Mouse (Mus musculus) layer of hippocampus, postnatal 10 days (tissue): ENCODE measurements at regions not wholly inside any gene's neighbourhood (a gene's known extent, or its start where the extent isn't known, plus 50 kb on each side); places are given as distances from the start of the nearest gene placed in this dataset.

ENCODE experiments used
- DNase-seq, 2 experiments: peaks; one replicate each; pipeline ENCODE4 v3.0.0; 2021; ENCODE audit warnings: low spot score in 2 of 2

DNA sequence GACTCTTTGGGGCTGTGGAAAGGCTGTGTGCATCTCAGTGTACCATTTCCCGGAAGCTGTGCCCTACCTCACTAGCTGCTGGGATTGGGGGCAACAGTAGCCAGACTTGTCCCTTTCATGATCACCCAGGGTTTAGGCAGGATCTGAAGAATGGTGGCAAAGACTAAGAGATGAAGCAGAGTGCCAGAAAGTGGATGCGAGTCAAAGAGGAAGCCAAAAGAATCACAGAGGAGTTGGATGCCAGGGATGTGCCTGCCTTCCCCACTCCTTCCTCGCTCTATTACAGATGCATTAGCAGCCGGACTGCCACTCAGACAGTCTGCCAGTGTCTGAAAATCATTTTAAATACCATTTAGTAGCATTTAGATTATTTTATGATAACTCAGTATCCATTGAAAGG lies 271.5 kb upstream of the Slc24a2 start:
- no peak for DNase-seq

DNA sequence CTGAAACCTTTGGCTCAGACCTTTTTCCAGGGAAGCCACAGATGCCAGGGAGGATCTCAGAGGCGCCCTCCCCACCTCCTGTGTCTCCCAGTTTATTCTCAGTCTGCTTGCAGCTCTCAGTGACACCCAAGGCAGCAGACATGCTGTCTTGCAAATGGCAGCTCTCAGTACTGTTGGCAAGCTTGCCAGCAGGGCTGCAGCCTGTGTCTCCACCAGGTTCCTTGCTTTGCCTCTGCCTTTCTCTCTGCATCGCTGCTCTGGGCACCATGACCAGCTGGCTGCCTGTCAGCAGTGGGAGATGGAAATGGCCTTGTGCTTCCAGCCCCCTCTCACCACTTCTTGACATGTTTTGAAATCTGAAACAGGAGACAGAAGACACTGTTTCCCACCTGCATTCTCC lies 270.2 kb upstream of the Slc24a2 start:
- peak in 1 of 2 experiments; percentile 13 for DNase-seq

DNA sequence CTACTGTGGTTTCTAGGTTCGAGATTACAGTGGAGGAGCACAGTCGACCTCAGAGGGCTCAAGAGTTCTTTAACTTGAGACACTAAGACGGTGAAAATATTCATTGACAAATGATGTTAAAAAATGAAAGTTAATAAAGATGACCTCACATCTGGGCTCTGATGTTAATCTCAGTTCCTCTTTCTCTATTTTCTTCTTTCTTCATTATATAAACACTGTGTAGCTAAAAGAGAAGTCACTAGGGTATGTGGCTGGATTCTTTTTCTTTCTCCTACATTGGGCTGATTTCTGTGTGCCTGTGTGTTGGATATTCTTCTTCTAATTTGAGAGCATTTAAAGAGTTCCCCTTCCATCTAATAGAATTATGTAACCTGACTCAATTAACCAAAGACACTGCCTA lies 257.5 kb upstream of the Slc24a2 start:
- DNase-seq = no peak

DNA sequence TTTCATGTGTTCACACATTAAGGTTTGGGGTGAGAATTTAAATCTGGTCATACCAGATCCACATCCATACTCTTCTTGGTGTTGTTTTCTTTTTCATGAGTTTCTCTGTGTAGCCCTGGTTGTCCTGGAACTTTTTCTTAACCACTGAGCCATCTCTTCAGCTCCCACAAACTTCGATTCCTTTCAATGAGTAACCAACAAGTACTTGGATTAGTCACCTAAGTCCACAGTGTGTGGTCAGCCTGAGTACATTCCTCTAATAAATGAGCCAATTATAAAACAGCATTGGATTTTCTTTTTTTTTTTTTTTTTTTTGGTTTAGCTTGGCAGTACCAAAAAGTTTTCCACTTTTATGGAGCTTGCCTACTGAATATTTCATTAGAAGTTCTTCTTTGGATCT lies 245.3 kb upstream of the Slc24a2 start:
- DNase-seq = no peak

DNA sequence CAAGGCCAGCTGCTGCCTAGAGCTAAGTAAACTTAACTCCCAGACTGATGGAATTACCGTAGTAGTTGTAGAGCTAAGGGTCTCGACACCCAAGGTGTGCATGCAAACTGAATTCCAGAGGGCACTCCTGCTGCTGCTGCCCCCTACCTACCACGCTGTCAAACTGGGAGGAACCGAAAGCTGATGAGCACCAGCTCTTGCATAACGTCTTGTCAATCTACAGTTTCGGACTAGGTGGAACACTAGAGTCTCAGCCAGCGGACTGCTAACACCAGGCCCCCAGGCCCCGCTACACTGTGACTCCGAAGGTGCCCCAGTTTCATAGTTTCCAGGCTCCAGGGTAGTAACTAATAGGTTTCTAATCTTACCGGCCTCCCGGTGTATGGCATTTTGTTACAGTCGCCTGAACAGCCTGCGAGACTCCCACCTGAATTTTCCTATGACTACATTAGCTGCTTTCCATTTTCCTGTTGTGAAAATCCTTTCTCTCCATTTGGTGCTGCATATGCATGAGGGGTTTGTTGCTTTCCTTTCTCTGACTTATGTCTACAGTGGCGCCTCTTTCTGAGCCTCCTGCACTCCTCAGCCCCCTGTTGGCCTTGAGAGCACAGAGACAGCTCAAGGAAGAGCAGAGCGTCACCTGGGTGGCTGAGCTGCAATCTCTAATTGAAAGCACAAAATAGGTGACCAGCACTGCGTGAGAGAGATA lies 243.2 kb upstream of the Slc24a2 start:
- DNase-seq = peak in 1 of 2 experiments; percentile 8

DNA sequence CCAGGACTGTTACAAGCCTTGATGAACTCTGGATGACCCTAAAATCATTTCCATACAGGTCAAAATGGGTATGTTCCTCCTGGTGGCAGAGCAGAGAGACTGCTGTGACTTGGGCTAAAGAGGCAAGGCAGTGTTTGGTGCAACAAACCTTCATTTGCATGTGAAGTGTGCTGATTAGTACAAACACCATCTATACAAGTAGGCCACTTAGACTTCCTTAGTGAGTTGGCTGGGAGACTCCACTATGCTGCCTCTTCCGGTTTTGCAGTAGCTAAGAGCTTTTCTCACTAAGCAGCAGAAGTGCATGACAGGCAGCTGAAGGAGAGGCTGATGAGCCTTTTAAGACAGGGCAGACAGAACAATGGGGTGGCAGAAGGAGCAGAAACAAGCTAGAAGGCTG lies 242.5 kb upstream of the Slc24a2 start:
- DNase-seq = no peak

DNA sequence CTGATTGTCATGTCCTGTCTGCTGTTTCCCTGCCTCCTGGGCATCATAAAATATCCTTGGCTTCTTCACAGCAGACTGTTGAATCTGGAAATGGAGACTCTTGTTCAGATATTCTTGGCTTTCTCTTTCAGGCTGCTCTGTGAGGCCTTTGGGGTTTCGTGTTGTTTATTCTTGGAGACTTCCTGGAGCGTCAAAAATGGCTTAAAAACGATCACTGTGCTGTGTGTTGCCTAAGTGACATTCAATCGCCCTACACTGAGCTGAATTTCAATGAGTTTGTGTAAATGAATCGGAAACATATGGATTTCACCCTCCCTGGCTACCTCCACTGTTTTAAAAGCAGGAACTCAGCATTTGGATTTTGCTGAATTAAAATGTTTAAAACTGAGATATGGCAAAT lies 241.1 kb upstream of the Slc24a2 start:
- DNase-seq = no peak

DNA sequence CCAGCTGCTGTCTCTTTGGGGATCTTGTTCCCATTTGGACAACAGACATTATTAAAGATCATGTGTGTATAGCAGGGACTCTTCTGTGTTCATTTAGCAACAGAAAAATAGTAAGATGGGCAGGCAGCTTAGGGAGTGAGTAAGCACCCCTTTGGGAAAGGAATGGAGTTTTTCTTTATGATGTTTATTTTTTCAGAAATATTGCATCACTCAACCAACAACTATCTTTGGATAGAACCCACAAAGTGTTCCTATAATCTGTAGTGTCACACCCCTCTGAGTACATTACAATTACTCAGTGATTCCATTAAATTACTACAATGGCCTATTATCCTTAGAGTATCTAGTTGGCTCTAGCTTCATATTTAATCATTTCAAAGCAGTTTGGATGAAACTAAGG lies 237.3 kb upstream of the Slc24a2 start:
- no peak for DNase-seq

DNA sequence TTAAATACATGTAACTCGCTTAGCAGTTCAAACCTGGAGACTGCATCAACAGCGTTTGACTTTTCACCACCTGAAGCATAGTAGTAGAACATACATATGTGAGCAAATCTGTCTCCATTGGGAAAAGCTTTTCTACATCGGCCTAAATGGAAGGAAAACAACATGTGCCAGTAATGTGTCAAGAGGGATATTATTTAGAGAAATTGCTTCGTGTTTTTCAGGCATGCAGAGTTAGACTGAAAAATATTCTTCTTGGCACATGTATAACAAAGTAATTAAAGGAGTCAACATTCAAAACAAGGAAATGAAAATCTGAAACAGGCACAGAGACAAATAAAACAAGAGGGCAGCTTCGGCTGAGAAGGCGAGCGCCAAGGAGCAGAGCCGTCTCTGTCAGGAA lies 236.7 kb upstream of the Slc24a2 start:
- no peak for DNase-seq

DNA sequence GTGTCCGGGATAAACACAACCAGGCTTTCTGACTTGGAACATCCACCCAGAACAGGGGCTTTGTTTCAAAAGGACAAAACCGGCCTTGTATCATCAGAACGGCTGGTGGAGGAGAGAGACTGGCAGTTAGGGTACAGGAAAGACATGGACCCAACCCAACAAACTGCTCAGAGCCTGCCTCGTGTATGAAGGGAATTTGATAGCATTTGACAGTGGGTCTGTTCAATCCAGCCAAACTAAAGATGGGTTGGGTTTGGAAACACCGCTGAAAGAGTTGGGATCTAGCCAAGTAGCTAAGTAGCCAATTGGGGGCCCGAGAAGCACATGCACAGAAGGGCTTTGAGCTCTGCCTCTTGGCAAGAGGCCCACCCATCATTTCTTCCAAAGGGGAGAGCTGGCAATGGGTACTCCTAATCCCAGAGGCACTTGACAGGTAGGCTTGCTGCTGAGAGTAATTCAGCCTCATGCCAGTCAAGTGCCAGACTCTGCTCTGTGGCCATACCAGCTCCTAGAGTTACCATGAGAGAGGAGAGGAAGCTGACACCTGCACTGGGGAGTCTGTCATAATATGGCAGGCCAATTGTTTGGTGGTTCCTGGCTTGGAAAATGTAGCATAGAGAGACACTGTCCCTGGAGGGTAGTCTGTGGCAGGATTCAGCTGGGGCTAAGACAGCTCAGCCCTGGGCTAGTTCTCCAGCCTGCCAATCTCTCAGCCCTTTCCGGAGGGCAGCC lies 231.1 kb upstream of the Slc24a2 start:
- peak; percentile 41 to 64 for DNase-seq

DNA sequence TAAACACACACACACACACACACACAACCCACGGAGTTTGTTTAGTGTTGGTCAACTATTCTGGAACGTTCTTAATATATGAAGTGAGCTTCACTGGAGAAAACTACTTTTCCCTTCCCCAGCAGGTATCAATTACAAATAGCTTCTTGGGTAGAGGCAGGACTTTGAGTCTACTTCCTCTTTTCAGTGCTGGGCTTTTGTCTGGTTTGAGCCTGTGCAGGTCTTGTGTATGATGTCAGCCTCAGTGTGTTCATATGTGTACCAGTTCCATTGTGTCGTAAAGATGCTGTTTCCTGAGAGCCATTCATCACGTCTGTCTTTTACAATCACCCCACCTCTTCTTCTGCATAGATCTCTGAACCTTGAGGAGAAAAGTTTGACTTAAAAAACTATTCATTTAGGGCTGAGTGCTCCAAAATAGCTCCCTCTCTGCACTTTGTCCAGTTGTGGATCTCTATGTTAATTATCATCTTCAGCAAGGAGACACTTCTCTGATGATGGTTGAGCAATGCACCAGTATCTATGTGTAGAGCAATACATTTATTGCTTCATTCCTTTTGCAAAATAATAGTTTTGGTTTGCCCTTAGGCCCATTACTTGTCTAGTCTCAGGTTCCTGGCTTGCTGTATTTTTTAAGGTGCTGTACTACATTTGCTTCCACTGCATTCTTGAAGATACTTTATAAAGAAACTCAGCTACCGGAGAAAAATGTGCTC lies 225.7 kb upstream of the Slc24a2 start:
- no peak for DNase-seq

DNA sequence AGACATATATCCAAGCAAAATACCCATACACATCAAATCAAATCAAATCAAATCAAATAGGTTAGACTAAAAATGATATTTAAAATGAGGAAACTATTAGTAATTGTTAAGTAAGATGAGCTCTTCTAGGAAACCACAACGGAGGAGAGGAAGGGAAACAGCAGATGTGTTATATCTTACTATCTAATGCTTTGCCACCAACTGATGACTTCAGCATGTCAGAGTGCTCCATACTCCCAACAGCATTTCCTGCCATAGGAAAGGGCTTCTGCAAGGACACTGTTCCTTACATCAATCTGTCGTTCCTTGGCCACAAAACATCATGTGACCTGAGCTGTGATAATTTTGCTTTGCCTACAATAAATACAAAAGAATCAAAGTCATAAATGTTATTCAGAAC lies 221.8 kb upstream of the Slc24a2 start:
- DNase-seq = no peak

DNA sequence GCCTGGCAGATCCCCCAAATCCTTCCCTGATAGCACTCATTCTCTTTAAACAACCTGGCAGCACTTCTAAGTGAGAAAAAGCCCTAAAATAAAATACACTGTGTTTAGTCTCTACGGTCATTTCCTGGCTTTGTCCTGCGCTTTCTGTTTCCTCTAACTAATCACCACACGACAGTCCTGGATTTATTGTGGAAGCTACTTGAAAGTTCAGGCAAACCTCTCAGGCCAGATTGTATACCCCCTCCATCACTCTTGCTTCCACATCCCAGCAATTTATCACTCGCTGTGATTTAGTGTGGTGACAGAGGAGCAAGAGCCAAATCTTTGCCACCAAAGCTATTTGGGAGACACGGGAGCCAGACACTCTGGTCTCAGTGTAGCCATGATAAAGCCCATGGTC lies 221.0 kb upstream of the Slc24a2 start:
- no peak for DNase-seq

DNA sequence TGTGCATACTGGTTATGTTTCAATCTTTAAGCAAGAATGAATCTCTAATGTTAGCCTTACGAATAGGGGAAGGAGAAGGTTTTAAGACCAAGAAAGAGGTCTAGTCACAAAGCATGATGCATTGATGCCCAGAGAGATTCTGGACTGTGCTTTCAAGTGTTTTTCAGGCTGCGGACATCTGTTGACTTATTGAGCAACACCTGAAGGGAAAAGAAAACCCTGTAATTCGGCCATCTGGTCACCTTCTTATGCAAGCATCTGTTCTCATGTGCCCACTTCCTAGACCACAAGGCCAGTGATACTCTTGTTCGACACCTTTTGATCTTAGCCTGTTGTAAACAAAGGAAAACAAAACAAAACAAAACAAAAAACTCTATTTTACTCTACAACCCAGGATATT lies 218.1 kb upstream of the Slc24a2 start:
- no peak for DNase-seq

DNA sequence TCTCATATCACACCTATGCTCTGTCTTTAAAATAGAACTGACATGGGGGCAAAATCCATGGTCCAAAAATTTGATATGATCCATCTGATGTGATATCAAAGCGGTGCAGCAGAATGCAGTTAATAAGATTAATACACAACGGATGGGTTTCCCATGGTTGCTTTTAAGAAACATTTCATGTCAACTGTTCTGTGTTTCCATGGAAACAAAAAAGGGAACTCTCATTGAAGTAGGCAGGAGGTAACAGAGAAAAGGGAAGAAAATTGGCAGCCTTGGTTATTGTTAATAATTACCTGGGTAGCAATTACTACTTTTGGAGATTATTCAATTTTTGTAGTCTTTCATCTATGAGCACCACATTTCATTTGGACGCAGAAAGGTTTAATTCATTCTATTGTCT lies 216.6 kb upstream of the Slc24a2 start:
- no peak for DNase-seq

DNA sequence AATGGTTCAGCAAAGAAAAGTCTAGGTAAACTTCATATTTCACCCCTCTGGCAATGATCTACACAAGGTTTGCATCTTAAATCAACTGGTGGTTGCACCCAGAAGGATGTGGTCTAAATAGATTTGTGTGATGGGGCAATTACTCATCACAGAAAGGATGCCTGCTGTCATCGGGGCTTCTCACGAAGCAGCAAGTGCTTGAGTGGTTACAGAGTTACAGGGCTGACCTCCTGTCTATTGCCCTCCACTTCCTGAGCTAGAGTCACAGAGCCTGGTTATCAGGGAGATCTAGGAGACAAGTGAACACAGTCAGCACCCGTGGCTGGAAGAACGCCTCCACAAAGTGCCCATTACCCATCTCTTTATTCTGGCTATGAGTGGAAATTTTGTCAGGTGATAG lies 203.9 kb upstream of the Slc24a2 start:
- DNase-seq = no peak

DNA sequence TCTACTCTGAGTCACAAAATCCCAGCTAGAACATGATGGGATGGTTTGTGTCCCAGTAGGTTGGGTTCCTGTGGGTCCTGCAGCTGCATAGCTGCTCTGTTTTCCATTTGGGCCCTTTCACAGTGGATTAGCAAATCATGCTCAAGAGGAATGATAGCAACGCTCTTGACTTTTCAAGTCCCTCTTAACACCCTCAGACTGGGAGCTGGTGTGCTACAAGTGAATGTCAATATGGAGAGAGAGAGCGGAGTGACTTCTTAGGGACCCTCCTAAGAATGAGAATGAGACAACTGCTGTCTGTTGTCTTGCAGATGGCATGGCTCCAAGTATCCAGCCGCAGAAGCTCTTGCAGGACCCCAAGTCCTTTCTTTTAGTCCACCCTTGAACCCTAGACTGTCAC lies 198.1 kb upstream of the Slc24a2 start:
- DNase-seq = no peak

DNA sequence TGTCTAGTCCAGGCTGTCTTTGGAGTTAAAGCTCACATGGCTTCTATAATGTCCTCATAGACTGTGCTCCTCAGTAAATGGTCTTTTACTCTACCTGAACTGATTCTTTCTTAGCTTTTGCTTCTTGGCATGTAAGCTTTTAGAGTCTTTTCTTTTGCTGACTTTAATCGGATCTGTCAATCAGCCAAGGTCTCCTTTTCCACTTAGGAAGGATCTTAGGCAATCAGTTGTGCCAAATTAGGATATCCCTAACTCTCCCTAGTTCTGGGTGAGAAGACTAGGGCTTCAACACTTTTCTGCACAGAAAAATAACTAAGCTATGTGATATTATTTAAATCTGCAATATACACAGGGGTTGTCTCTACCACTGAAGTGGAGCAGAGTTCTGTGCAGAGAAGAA lies 193.8 kb upstream of the Slc24a2 start:
- DNase-seq = no peak

DNA sequence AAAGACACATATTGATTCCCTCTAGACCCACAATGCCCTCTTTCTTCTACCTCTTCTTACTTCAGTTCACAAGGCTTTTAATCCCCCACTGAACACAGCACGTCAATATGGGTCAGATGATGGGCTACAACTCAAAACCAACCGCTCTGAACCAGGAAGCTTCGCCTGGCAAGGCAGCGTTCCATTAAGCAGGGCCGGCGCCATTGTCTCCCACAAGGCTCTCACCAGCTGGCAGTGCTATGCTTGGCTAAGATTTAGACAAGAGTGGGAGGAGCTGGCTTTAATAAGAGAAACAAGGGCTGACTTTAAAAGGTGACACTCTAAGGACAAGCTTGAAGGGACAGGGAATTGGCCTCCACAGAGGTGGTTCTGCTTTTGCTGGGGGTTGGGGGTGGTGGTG lies 192.3 kb upstream of the Slc24a2 start:
- DNase-seq = peak; percentile 11 to 14

DNA sequence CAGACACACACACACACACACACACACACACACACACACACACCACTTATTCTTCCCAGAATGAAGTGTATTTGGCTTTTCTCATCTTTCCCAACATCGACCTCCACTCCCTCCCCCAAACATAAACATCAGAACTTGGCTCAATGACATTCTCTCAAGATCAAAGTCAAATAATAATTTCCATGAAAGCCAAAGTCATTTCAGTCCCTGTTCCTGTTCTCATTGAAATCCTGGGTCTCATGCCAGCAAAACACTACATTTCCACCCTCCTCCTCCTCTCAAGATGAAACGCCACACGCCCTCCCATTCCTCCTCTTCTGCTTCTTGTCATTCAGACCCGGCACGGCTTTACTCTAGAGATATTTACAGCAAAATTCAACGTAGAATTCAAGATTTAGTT lies 173.1 kb upstream of the Slc24a2 start:
- DNase-seq = no peak

DNA sequence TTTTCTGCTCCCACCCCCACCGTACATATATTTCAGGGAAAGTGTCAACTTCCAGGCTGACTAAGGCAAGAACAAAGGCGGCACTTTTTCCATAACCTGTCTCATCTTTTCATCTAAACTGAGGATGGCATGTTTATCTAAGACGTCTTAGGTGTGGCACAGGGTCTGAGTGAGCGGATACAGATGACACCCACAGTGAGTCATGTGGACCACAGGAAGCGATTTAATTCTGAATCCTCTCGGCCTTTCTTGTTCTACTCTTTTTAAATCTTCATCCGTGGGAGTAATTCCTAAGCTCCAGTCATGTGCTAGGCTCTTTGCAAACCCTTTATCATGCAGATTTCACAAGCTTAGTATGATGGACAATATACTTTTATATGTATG lies 171.9 kb upstream of the Slc24a2 start:
- no peak for DNase-seq

DNA sequence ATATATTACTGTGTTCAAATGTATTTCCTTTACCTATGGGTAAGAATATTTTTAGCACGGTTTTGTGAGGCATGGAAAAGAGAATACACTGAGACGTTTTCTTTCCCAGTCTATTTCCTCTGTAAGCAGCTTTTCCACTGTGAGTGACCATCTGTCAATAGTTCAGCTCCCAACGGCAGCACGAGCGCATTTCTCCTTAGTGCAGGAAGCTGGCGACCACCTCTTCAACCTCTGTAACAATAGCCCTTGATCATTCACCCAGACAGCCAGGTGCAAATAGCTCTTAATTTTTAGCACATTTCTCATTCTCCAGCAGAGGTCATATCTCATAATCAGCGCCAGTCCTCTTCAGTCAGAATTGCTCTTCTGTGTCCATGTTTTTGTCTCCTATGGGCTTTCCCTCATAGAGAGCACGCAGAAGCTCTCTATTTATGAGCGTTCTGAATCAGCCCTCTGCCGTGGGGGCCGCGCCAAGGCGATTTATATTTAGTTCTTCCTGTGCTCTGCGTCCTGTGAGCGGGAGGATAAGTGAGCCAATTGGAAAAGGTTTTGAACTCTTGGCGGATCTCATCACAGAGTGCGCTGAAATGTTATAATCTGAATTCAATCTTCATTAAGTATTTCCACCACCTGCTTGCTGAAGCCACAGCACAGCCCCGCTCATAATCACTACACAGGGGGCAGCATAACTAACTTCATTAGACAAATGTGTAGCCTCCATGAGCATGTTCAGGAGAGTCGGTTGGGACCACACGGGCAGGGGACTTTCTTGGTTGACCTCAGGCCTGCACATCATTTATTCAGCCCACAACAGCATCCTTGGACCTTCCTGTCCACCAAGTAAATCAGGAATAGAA lies 171.3 kb upstream of the Slc24a2 start:
- DNase-seq = peak; percentile 22 to 49
